Mouse (Mus musculus) liver (tissue): Measurements from ENCODE around the gene Vipas39.
"Not testable (repeated sequence)": the region's sequence is repeated elsewhere in the genome, so short reads cannot be mapped to it uniquely, and the experiment has no call there.

Experiments used
- DNase-seq: peaks from one replicate; pipeline ENCODE4 v3.0.0-alpha.2; 2020; ENCODE audit warnings: mixed read lengths

The Vipas39 gene

DNA sequence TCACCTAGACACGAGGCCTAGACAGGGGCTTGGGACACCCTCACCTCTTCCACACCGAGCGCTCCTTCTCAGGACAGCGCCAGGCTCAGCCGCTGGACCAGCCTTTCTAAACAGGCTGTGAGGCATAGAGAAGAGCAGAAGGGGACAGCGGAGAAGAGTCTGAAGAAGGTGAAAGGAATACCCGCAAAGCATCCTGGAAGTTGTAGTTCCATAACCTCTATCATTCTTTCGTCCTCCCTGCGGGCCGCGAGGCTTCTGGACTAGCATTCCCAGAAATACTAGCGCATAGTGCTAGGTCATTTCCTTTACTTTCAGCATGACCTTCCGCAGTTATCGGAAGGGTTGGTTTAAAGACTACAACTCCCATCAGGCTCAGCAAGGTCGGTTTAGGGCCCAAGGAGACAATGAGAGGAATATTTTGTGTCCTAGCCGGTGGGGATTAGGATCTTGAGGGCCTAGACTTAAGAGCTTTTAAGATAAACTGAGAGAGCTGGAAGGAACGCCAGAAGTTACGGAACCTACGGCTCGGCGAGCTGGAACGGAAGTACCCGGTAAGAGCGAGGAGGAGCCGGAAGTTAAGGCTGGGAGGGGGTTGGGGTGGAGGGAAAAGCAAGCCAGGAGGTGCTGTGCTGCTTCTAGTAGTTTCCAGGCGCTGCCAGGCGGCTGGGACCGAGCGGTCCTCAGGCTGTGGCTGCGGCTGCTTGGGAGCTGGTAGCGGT lies at the start of gene Vipas39, which contains the start of gene Ahsa1:
Gene Vipas39 (minus strand): TSS at position 149 of the 719 bp plus-strand sequence.
Gene Ahsa1 (plus strand): TSS at position 372 of the 719 bp plus-strand sequence.
- DNase-seq: peak; percentile 92

- DNase-seq: no peak
Measured at GRCm38 (mm10) chr12:87313098-87313497, 47.0 kb upstream of the Vipas39 start.

- not testable (repeated sequence) for DNase-seq
Measured at GRCm38 (mm10) chr12:87306584-87306844, 40.5 kb upstream of the Vipas39 start.

DNA sequence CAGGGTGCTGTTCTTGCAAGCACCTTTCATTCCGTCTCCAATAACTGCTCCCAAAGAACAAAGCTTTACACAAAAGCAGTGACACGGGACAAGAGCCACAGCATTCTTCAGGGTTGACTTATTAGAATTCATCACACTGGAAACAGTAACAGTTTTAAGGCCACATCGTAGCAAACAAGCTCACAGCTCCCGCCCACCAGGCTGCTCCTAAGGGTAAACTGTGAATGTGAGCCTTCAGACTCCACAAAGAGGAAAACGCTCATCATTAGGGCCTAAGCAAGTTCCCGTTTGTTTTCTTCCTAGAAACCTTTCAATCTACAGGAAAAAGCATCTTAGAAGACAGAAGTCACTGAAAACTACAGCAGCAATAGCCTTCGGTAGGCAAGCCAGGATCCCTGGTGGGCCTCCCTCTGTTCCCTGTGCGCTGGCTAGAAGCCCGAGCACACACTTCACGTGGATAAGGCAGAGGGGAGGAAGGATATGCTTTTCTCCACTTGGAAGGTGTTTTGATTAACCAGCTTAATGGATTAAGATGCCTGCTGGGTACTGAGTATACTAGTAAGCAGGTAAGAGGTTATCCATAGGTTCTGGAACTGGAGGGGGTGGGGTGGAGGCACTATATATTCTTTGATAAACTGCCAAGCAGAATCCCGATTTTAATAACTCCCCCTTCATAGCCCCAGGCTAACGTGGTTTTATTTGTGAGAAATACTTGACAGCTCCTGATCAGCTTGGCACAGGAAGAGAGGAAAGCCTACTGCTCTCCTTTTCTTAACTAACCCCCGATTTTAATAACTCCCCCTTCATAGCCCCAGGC lies 39.9 kb upstream of the Vipas39 start:
- no peak for DNase-seq

DNA sequence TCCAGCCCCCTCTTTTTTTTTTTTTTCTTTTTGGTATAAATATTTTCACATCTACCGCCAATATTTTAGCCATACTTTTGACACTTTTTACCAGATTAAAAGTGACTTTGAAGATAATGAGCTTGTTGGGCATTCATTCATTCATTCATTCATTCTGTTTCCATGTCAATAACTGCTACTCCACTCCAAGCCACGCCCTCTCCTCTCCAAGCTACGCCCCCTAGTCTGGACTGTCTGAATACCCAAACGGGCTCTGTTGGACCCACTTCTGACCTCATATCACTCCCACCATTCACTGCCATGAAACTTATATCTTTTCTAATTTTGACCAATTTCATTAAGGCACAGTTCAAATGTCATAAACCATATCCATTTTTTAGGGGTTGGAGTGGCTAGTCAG lies 35.1 kb upstream of the Vipas39 start:
- no peak for DNase-seq

GRCm38 (mm10) chr12:87300441-87300690 lies 34.3 kb upstream of the Vipas39 start:
- DNase-seq: no peak

GRCm38 (mm10) chr12:87299657-87300440 lies 33.8 kb upstream of the Vipas39 start, which contains the start of gene Ism2:
Ism2 (minus strand) TSS chr12:87299705.
- DNase-seq: peak; percentile 33

DNA sequence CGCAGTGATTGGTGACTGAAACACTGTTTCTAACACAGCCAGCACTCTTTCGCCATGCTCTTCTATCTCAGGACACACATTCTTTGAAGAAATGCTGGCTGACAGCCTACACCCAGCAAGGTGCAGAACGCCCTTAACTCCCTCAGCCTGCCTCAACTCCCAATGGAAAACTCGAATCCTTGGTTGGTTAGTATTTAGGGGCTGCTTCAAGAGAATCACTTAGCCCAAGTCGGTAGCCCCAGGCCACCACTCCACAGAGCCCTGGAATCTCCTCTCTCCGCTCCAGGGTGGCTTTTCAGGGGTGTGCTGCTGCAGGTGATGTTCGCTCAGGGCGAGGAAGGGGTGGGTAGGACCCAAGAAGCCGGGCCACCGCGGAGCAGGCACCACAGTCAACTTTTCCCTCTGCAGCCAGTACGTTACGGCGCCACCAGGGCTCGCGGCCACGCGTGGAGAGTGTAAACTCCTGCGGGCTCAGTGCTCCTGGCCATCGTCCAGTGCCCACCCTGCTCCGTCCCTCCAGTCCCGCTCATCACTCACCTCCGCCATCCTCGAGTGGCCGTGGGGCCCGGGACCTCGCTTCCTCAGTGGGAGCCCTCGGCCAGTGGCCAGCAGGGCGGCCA lies 33.1 kb upstream of the Vipas39 start:
- DNase-seq: no peak

DNA sequence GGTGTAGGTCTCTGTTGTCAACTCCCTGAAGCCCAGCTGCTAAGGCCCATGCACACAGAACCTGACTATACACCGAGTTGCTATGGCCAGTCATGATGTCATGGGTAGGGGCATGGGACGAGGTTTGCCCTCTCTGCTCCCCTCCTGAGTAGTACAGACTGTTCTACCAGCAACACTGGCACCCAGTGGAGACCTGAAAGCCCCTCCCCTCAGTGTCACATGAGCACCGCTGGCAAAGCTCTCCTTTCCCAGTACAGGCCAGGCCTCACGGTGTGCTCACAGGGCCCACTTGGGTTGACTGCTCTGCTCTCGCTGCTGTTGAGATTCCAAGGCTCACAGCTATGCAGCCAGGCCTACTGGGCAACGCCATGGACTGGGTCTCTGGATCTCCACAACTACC lies 27.9 kb upstream of the Vipas39 start:
- DNase-seq: no peak

DNA sequence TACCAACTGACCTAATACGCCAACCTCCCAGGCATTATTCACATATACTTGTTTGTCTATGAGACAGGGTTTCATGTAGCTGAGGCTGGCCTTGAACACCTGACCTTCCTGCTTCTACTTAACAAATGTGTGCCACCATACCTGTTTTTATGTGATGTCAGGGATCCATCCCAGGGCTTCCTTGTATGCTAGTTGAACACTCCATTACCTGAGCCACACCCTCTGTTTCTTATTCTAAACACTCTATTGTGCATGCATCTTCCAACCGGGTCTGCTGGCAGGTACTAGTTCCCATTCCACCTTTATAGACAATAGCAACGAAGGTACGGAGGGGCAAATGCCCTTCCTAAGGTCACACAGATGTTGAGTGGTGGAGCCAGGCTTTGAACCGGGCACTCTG lies 23.0 kb upstream of the Vipas39 start:
- no peak for DNase-seq

- no peak for DNase-seq
Measured at GRCm38 (mm10) chr12:87284726-87285125, 18.7 kb upstream of the Vipas39 start.

DNA sequence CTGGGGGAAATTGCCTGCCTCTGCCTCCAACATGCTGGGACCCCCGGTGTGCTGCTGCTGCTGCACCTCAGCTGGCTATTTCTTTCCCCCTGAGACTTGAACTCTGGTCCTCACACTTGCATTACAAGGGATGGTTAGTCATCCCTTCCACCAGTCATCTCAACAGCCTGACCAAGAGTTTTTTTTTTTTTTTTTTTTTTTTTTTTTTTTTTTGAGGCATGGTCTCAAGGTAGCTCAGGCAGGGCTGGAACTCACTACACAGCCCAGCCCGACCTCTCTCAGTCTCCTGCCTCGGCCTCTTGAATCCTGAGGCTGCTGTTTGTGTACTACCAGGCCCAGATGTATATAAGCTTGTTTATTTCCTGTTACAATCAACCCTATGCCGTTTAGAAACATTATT lies 18.2 kb upstream of the Vipas39 start:
- no peak for DNase-seq

GRCm38 (mm10) chr12:87283706-87284105 lies 17.6 kb upstream of the Vipas39 start:
- DNase-seq: no peak

DNA sequence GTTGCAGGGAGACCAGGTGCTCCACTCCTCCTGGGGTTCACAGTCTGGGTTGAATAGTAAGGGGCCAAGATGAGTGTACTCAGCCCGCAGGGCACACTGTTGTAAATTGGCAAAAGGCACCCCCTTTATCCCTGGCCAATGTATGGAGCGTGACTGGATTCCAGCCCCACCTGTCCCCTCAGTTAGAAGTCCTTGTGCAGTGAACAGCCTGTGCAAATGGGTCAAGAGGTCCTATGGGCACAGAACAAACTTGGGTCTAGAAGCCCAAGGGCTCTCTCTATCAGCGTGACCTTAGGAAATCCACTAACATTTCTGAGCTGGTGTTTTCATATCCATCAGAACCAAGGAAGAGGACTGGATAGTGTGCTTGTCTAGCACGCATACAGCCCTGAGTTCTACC lies 16.7 kb upstream of the Vipas39 start:
- DNase-seq: no peak

DNA sequence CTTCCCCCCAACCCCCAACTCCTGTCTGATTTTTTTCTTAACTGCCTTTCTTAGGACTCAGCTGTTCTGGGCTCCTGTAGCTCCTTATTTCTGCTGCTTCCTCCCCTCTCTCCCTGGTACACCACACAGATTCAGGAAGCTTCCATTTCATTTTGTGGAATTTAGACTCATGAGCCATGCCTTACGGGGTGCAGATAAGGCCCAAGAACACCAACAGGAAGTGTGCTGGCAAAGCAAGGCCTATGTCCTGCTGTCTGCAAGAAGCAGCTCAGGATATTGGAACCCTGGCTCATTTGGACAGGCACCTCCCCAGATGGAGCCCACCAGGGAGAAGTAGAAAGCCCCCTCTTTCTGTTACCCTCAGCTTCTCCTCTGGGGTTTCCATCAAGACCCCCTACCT lies 15.7 kb upstream of the Vipas39 start:
- no peak for DNase-seq

GRCm38 (mm10) chr12:87279879-87280278 lies 13.8 kb upstream of the Vipas39 start:
- no peak for DNase-seq

GRCm38 (mm10) chr12:87279350-87279749 lies 13.3 kb upstream of the Vipas39 start:
- DNase-seq: no peak

DNA sequence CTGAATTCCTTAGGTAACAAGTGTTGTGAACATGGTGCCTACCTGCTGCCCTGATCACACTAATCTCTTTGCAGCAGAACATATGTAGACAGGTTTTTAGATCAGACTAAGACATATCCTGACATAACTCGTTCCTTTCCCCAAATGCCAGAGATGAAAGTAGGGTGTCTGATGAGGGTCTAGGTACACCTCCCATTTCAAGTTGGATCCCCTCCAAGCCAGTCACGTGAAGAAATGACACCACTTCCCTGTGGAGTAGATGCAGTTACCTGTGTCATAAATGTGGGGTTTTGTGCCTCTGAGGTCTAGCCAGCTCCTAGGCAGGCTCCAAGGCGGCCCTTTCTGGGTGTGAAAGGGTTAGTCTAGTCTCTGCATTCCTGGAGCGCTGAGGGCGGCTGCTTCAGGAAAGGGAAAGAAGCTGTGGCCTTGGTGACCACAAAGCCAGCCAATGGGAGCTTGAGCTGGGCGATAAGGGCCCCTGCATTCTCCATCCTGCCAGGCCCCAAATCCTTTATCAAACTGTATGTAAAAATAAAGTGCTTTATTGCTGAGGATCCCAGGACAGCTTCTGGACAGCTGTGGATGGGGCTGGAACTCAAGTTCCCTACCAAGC lies 12.2 kb upstream of the Vipas39 start:
- DNase-seq: peak; percentile 60

DNA sequence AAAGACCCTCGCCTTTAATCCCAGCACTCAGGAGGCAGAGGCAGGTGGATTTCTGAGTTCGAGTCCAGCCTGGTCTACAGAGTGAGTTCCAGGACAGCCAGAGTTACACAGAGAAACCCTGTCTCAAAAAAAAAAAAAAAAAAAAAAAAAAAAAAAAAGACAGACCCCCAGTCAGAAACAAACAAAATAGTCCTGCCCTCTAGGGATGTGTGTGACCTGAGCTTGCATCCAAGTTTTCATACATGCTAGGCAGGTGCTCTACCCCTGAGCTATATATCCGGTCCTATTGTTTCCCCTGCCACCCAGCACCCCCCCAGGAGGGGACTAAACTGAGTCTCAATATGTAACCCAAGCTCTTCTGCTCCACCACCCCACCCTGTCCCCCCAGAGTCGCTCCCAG lies 11.2 kb upstream of the Vipas39 start:
- DNase-seq: not testable (repeated sequence)

- DNase-seq: peak; percentile 81
Measured at GRCm38 (mm10) chr12:87274853-87275831, 9.1 kb upstream of the Vipas39 start.

GRCm38 (mm10) chr12:87267682-87268081 lies 1.6 kb upstream of the Vipas39 start:
- peak; percentile 71 for DNase-seq
